Mouse (Mus musculus): ENCODE measurements at regions not wholly inside any gene's neighbourhood (a gene's known extent, or its start where the extent isn't known, plus 50 kb on each side); places are given as distances from the start of the nearest gene placed in this dataset.
A peak's percentile ranks its signal among the peaks of the same experiment; 100 is the strongest.

DNA sequence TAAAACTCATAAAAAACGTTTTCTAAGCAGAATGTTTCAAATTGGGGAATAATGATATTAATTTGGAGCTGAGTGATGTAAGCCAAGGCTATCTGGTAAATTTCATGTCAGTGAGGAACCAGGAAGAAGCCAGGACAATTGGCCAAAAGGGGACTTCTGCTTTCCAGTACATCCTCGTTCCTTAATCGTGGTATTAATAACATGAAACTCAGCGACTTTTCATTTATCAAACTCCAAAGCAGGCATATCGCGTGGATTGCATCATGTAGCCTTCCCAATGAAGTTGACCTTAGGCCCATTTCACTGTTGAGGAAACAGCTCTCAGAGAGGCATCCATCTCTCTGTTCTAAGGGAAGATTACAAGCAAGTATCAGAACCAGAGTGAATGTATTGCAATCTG is 305.3 kb upstream of the Tbx3 start:
- no peak for DNase-seq

- DNase-seq: no peak
Measured at GRCm38 (mm10) chr5:119366296-119366695, 304.2 kb upstream of the Tbx3 start.

GRCm38 (mm10) chr5:119370481-119370880 is 300.0 kb upstream of the Tbx3 start:
- no peak for DNase-seq

DNA sequence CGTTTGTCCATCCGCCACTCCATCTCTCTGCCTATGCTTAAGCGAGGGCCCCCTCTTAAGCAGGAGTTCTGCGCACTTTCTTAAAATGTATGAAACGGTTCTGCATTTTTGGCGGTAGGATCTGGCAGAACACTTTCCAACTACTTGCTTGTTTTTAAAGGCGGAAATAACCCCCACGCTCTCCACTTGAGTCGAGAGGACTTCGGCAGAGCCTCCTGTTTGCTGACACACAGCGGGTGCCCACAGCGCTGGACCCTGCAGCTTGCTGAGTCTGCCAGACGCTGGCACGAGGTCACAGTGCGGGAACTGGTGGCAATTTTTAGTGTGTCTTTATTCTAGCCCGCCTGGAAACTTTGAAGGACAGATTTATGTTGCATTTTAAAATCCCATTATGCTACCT is 299.5 kb upstream of the Tbx3 start:
- no peak for DNase-seq

- no peak for DNase-seq
Measured at GRCm38 (mm10) chr5:119373774-119374700, 296.4 kb upstream of the Tbx3 start.

DNA sequence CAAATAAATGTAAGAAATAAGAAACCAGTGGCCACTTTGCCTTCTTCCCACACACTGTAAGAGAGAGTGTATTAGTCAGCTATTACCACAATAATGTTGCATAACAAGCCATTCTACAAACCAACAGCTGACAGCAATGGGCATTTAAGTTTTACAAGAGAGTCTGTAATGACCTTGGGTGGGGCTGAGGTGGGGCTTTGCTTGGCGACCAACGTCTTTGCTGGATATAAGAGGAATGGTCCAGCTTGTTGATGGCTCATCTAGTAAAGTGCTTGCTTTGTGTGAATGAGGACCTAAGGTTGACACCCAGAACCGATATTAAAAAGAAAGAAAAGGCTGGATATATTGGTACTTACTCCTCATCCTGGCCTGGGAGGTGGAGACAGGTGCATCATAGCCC is 295.6 kb upstream of the Tbx3 start:
- DNase-seq: no peak

DNA sequence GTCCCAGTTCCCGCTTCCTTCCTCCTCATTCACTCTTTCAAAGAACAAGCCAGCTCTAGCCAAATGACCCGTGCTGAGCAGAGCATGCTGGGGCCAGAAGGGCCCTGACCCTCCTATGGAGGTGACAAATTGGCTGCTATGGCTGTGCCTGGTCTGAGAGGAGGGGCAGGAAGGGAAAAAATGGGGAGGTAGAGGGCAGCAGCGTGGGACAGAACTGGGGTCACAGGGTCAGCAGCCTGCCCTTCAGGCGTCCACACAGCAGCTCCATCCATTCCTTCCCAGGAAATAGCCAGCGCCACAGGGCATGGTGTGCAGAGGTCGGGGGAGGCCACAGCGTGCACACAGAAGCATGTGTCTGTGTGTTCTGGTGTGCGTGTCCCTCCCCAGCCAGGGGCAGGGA is 292.2 kb upstream of the Tbx3 start:
- DNase-seq: no peak

DNA sequence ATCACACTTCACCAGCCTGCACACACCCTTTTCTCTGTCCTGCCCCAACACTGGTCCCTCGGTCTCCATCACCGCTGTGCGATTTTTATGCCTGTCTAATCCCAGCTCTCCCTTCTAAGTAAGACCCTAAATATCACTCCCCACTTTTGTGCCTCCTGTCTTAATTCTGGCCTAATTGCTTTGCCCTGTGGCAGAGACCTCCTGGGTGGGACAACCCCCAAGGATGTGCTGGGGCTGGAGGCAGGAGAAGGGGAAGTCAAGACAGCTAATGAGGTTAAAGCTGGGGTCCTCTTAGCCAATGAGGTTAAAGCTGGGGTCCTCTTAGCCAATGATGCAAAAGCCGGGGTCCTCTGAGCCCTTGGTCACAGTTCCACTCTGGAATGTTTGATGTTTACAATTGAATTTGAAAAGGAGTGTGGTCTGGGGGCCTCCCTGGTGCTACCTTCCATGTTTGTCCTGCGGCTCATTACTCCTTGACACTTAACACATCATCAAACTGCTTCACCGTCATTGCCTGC is 290.5 kb upstream of the Tbx3 start:
- no peak for DNase-seq

DNA sequence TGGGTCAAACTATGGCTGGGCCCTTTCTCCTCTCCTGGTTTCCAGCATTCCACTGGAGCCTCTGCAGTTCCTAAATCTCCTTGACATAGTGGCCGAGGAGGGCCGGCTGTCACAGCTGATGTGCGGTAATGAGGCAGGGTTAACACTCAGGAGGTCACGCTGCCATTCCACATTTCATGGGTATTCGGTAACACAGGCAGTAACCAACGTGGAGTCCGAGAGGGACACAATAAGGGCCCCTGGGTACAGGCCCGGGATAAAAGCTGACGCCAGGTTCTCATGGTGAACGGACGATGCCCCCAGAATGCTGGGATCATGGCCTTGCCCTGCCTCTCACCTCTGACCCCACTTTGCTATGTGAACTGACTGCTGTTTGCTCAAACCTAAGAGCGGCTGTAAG is 289.0 kb upstream of the Tbx3 start:
- no peak for DNase-seq

DNA sequence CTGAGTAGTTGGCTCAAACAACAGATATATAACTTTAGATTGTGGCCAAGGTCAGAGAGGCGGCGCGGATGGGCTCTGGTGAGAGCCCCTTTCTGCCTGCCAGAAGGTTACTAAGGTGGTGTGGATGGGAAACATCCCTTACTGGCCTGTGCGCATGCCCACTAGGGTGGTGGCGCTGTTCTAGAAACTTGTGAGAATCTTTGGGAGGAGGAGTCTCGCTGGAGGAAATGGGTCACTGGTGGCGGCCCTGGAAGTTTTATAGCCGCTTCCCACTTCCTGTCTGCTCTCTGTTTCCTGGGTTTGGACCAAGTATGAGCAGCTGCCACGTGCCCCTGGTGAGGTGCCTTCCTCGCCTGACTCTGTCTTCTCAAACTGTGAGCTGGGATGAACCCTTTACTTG is 285.0 kb upstream of the Tbx3 start:
- no peak for DNase-seq

DNA sequence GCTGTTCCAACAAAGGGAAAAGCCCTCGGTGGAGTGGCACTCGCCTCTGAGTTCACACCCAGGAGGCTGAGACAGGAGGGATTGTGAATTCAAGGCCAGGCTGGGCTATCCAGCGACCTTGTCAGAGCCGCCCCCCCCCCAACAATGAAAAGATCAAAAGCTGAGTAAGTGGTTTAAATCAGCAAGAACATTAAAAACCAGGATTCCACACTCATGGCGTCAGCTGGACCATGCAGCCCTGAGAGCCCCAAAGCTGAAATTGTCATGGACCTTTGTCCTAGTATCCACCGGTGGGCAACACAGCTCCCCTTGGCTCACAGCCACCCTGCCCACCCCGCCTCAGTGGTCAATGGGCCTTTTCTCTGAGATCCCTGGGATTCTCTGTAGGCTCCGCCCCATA is 283.6 kb upstream of the Tbx3 start:
- no peak for DNase-seq

DNA sequence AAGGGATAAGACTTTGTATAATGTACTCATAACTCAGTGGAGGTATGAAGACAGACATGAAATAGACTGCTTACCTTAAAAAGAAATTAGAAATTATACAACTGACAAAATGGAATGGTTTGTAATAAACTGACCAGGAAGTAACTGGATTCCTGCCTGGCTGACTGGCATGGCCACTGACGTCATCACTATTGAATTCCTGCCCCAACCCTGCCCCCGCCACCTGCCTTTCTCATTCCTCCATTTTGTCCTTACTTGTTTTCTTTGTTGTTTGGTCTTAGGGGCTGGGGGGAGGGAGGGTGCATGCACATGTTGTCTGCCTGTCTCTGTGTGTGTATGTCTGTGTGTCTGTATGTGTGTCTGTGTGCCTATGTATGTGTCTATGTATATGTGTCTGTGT is 283.2 kb upstream of the Tbx3 start:
- DNase-seq: no peak

GRCm38 (mm10) chr5:119388841-119389240 is 281.6 kb upstream of the Tbx3 start:
- DNase-seq: no peak

GRCm38 (mm10) chr5:119389384-119389783 is 281.1 kb upstream of the Tbx3 start:
- DNase-seq: no peak

DNA sequence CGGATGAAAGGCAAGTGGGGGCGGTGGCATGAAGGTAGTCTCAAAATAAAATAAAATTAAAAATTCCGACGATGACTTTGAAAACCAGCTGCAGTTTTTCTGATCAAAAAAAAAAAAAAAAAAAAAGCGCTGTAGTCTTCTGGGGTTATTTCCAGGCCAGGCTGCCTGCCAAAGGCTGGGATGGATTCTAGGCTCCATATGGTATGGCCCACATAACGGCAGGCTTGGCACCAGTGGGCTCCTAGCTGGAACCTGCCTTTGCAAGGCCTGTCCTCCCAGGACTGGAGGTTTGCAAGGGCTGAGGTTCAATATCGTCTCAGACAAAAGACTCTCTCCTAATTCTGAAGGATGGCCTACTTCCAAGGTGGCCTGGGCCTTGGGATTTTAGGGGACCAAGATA is 280.6 kb upstream of the Tbx3 start:
- DNase-seq: peak; percentile 61

DNA sequence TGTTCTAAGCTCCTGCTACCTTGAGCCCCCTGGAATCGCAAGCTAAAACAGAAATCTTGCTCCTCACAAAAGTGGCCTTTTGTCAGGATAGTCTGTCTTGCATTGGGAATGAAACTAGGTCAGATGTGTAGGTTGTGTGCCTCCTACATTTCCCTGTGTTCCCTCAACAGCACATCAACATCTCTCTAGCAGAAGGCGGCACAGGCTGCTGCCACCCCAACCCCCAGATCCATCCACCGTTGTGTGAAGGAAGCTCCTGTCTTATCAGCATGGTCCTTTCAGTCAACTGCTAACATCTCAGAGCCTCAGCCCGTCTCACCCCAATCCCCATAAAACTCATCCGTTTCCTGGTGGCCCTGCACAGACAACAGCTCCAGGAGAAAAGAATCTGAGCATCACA is 272.0 kb upstream of the Tbx3 start:
- DNase-seq: no peak

DNA sequence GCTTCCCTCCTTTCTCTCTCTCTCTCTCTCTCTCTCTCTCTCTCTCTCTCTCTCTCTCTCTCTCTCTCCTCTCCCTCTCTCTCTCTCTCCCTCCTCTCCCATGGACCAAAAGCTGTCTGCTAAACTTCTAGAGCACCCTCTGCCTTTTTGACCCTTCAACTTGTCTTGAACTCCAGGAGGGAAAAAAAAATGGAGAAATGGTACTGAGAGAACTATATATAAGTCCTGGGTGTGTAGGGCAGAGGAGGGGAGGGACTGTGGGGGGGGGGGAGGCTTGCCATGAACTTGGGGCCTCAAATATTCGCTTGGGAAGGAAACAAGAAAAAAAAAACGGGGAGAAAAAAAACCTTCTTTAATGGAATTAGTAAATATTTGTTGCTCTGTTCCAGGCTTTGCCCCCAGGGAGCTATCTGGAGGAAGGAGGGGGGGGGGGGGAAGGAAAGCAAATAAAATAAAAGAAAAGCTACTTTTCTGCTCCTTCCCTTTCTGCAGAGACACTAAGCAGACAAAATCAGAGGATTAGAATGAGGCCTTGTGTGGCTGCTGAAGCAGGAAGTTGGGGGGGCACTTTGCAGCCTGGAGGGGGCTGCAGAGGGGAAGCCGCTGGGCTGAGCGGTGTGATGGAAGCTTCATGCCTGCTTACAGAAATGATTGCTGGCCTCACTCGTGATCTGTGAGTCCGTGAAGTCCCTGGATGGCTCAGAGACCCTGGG is 270.1 kb upstream of the Tbx3 start:
- DNase-seq: no peak

GRCm38 (mm10) chr5:119401915-119402314 is 268.6 kb upstream of the Tbx3 start:
- no peak for DNase-seq

GRCm38 (mm10) chr5:119402651-119403050 is 267.8 kb upstream of the Tbx3 start:
- peak; percentile 35 for DNase-seq

GRCm38 (mm10) chr5:119410966-119411365 is 259.5 kb upstream of the Tbx3 start:
- no peak for DNase-seq

DNA sequence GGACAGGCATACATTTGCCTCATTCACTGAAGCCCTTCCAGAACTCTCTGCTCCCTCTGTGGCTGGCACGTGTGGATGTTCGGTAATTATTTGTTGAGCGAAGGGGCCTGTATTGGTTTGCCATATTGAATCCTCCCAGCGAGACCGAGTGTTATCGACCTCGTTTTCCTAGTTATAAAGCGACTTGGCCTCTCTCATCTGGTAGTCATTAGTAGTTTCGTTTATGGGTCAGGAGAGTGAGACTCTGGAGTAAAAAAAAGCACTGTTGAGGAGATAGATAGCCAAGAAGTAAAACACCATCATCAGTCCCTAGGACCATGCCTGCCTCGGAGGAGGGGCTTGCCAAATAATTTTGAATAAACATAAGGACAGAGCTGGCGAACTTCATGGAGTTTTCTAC is 254.6 kb upstream of the Tbx3 start:
- DNase-seq: no peak

DNA sequence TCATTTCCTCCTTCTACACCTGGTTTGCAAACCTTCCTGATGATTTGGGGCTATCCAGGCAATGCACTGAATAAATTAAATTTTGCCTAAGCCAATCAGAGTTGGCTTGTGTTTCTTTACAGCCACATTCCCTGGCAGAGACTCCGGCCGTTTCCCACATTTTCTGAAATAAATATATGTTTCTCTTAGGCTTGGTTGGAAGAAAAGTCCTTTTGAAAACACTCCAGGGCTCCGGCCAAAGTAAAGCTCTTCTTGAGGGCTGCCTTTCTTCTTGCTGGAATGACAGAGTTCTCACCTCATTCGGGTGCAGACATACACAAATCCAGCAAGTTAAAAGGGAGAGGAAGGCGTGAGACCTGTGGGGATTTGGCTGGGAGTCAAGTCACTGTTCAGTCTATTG is 252.0 kb upstream of the Tbx3 start:
- no peak for DNase-seq

GRCm38 (mm10) chr5:119427511-119428019 is 242.9 kb upstream of the Tbx3 start:
- no peak for DNase-seq

DNA sequence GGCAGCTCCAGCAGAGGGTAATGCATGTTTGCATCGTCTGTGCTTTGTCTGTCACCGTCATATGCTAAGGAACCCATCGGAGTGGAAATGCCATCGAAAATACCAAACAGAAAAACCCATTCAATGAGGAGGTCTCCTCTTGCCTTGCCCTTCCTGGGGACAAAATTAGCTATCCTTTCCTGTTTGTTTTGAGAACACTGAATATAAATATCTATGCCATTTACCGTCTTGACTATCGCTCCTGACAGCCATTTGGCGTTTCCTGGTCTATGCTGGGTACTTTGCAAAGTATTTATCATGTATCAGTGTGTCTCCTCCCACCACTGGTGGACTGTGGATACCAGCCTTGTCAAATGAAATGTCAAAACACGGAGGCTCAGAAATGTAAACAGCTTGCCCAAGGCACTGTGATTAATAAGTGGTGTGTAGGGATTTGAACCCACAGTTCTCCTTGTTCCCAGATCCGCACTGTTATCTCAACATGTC is 239.2 kb upstream of the Tbx3 start:
- no peak for DNase-seq
